In the genomic region with DNA sequence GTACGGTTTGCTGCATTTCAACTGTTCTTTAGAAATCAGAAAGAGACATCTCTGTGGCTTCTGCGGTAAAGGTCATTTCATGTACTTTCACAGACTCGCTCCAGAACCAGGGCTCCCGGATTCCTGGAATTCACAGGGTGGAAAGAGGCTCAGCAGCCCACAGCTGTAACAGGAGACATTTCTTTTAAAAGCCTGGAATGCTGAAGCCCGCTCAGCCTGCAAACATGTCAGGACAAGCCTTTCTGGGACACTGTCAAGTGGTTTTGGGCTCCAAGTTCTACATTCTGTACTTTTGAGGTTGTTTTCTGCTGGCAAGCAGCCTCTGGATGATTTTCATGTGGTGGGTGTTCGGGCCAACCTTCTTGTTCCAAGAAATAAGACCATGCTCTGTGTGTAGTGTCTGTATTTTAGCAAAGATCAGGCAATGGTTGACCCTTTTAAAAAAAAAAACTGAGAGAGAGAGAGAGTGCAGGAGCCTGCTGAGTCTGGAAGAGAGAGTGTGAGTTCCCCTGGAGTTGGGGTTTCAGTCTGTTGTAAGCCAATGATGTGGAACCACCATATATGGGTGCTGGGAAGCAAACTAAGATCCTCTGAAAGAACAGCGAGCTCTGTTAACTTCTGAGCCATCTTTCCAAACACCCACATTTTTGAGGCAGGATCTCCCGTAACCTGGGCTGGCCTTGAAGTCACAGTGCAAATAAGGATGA, we compare ENCODE assay signal across 8 mouse cellular contexts. TPM values are rescaled to one million over a fixed set of nuclear protein-coding genes. Genes with fewer than 3 reads are reported as not detected.
DNase-seq lines count a peak whose midpoint lies in the region; ATAC-seq lines count a peak whose summit lies in the region.

No protein-coding gene starts in this region.

- no peaks in the 10 kb centered on the region for H3K27me3 ChIP-seq in midbrain, embryonic 11.5 days (ENCODE audit: control insufficient read depth, insufficient read depth, low read length)
- no peaks in the 10 kb centered on the region for H3K27me3 ChIP-seq in midbrain, embryonic 16.5 days (ENCODE audit: control insufficient read depth, insufficient read depth, low read depth, low read length)

- intact Hi-C loops in left cerebral cortex, postnatal 25 days (cut with DNase I), result no loop called here

- H3K27ac ChIP-seq in midbrain, embryonic 11.5 days (ENCODE audit: low read depth, low read length), result no peak overlapping the region
- no peak overlapping the region for H3K27ac ChIP-seq in midbrain, embryonic 16.5 days (ENCODE audit: low read length)

- no peaks in the 10 kb centered on the region for H3K9me3 ChIP-seq in midbrain, embryonic 11.5 days (ENCODE audit: control insufficient read depth, low read length)
- H3K9me3 ChIP-seq in midbrain, embryonic 16.5 days (replicated peaks; ENCODE audit: control insufficient read depth, low read length, poor library complexity, severe bottlenecking), result no peaks in the 10 kb centered on the region

- WGBS in midbrain, embryonic 11.5 days, result 39% methylated on average over 8 of the region's 8 CpGs
- WGBS in midbrain, embryonic 16.5 days, result 43% methylated on average over 8 of the region's 8 CpGs

- no peak overlapping the region for H3K4me3 ChIP-seq in midbrain, embryonic 11.5 days (ENCODE audit: low read depth, low read length)
- no peak overlapping the region for H3K4me3 ChIP-seq in midbrain, embryonic 16.5 days (ENCODE audit: low read depth, low read length)

- DNase-seq in midbrain, embryonic 11.5 days (ENCODE audit: low spot score, missing footprints), result peak; percentile 85
- peak; percentile 50 to 79 for DNase-seq in gastrocnemius, postnatal 4 days (ENCODE audit: low spot score in 2 of 2)
- peak; percentile 62 for DNase-seq in kidney, adult 11 months
- peak; percentile 73 for DNase-seq in lung, postnatal 14 days
- DNase-seq in left cerebral cortex, postnatal 25 days (ENCODE audit: low spot score in 2 of 2), result no peak
- DNase-seq in cerebellum, adult 18-20 months, result no peak
- no peak for DNase-seq in cerebellum, adult 11-12 months

- H3K9ac ChIP-seq in midbrain, embryonic 11.5 days (ENCODE audit: low read length), result no peak overlapping the region
- H3K9ac ChIP-seq in midbrain, embryonic 16.5 days (ENCODE audit: low read depth, low read length), result no peak overlapping the region

- H3K4me2 ChIP-seq in midbrain, embryonic 11.5 days, result no peak overlapping the region
- H3K4me2 ChIP-seq in midbrain, embryonic 16.5 days (ENCODE audit: low read length), result no peak overlapping the region

- no peak for ATAC-seq in midbrain, embryonic 11.5 days (ENCODE audit: low FRiP score)
- ATAC-seq in midbrain, embryonic 16.5 days, result no peak

- H3K4me1 ChIP-seq in midbrain, embryonic 11.5 days (ENCODE audit: control insufficient read depth, insufficient read depth, low read length), result peaks cover 14% of the 10 kb centered on the region
- peaks cover 22% of the 10 kb centered on the region for H3K4me1 ChIP-seq in midbrain, embryonic 16.5 days (ENCODE audit: control insufficient read depth, insufficient read depth, low read length)

- H3K36me3 ChIP-seq in midbrain, embryonic 11.5 days (ENCODE audit: control insufficient read depth, insufficient read depth, low read length), result no peaks in the 10 kb centered on the region
- H3K36me3 ChIP-seq in midbrain, embryonic 16.5 days (ENCODE audit: control insufficient read depth, insufficient read depth, low read length), result no peaks in the 10 kb centered on the region

RNA-seq across cellular contexts. Expression of gene Irf2bp2, which starts 9.6 kb away (rescaled TPM):
- polyA plus RNA-seq in midbrain, embryonic 11.5 days (2014; fragmentation: Nextera tagmentation; extraction: Ambion mirVana), result 4.4 and 4.5 TPM in 2 replicates
- polyA plus RNA-seq in midbrain, embryonic 16.5 days (2015; fragmentation: Nextera tagmentation; extraction: Ambion mirVana), result 9.6 and 9.9 TPM in 2 replicates
- 10 to 100 TPM; 71.8 to 76.1 TPM for total RNA-seq in gastrocnemius, postnatal 4 days (2021)
- 10 to 100 TPM; 55.5 to 62.7 TPM for total RNA-seq in left cerebral cortex, postnatal 25 days (2021)

Comparison
In these comparisons a context has a peak if more than half of its experiments do, and no peak if none do; other contexts are left out.
1. DNase-seq: peak in midbrain, embryonic 11.5 days (single experiment), gastrocnemius, postnatal 4 days (2 of 2), kidney, adult 11 months (single experiment) and lung, postnatal 14 days (single experiment); none in left cerebral cortex, postnatal 25 days (0 of 2), cerebellum, adult 18-20 months (0 of 2) and cerebellum, adult 11-12 months (single experiment).